13 mouse cellular contexts compared by ENCODE assay signal in genomic region chr7:25575870-25576269, GRCm38 (mm10). TPM values are rescaled to one million over a fixed set of nuclear protein-coding genes. Genes with fewer than 3 reads are reported as not detected.
A peak's percentile ranks its signal among the peaks of the same experiment; 100 is the strongest.
DNase-seq lines count a peak whose midpoint lies in the region; ATAC-seq and TF ChIP-seq lines count a peak whose summit lies in the region.
"Had no signal": no experiment of that assay in that cellular context is flagged by ENCODE, and none has a peak within 500 bp of the region (broad histone marks: within the 10 kb centered on the region; RNA-seq: fewer than 3 reads in every experiment).

No protein-coding gene starts in this region.

- ATAC-seq in embryonic facial prominence, embryonic 13.5 days (ENCODE audit: insufficient number of reproducible peaks, insufficient read depth, low FRiP score, low TSS enrichment, low read depth), result peak; percentile 79; the same call in 1 of the 2 replicates
- ATAC-seq in limb, embryonic 14.5 days (ENCODE audit: low FRiP score, low read depth), result no peak
- ATAC-seq: forebrain, postnatal 0 days had no signal

- no peak for TF ChIP-seq CTCF in spleen, adult 2 months (IDR thresholded peaks at IDR 0.05; ENCODE audit: extremely low read depth, insufficient read depth, insufficient read length, insufficient replicate concordance)

- H3K27me3 ChIP-seq in spleen, adult 2 months (ENCODE audit: control insufficient read depth, insufficient read depth, low read length), result no peaks in the 10 kb centered on the region
- H3K27me3 ChIP-seq in embryonic facial prominence, embryonic 13.5 days, result peaks cover 6% of the 10 kb centered on the region
- H3K27me3 ChIP-seq in limb, embryonic 14.5 days (ENCODE audit: control insufficient read depth, insufficient read depth, low read length), result no peaks in the 10 kb centered on the region
- H3K27me3 ChIP-seq: heart, embryonic 15.5 days had no signal

- no peak overlapping the region for H3K9ac ChIP-seq in embryonic facial prominence, embryonic 13.5 days
- H3K9ac ChIP-seq in limb, embryonic 14.5 days (ENCODE audit: low read depth, low read length, severe bottlenecking), result no peak overlapping the region
- H3K9ac ChIP-seq: forebrain, postnatal 0 days; heart, embryonic 15.5 days had no signal

- TF ChIP-seq POLR2A in spleen, adult 2 months (IDR thresholded peaks at IDR 0.05; ENCODE audit: low read depth, low read length), result no peak
- TF ChIP-seq POLR2A in limb, embryonic 14.5 days (IDR thresholded peaks at IDR 0.05; ENCODE audit: borderline replicate concordance, extremely low read depth, insufficient read depth, insufficient read length), result no peak

- H3K36me3 ChIP-seq in spleen, adult 2 months (ENCODE audit: control insufficient read depth, insufficient read depth, low read length), result no peaks in the 10 kb centered on the region
- H3K36me3 ChIP-seq in embryonic facial prominence, embryonic 13.5 days, result no peaks in the 10 kb centered on the region
- no peaks in the 10 kb centered on the region for H3K36me3 ChIP-seq in limb, embryonic 14.5 days (ENCODE audit: control insufficient read depth, insufficient read depth, low read length)
- H3K36me3 ChIP-seq: heart, embryonic 15.5 days had no signal

- no peak for DNase-seq in spleen, adult 2 months (ENCODE audit: low read depth in 1 of 2, low spot score in 2 of 2)
- no peak for DNase-seq in spleen, adult 12 weeks (ENCODE audit: low spot score)
- peak; percentile 28 for DNase-seq in limb, embryonic 14.5 days (ENCODE audit: low spot score)
- peak; percentile 40 to 55 for DNase-seq in thymus, postnatal 36 days
- DNase-seq in liver, result no peak
- DNase-seq in gastrocnemius, postnatal 10 days, result no peak
- DNase-seq: cerebellum, postnatal 25 days; forebrain, postnatal 0 days; layer of hippocampus, adult 9-11 months; right cerebral cortex, postnatal 25 days had no signal

- H3K9me3 ChIP-seq in embryonic facial prominence, embryonic 13.5 days, result no peaks in the 10 kb centered on the region
- H3K9me3 ChIP-seq in limb, embryonic 14.5 days (ENCODE audit: control insufficient read depth, low read length), result no peaks in the 10 kb centered on the region
- H3K9me3 ChIP-seq: heart, embryonic 15.5 days had no signal

- peaks cover 24% of the 10 kb centered on the region; the same call in 1 of the 2 replicates for H3K4me1 ChIP-seq in spleen, adult 2 months (ENCODE audit: control insufficient read depth, insufficient read depth, insufficient read length)
- H3K4me1 ChIP-seq in embryonic facial prominence, embryonic 13.5 days, result 0 out of 2 replicates have a peak, but pooled peaks cover 5% of the 10 kb centered on the region
- H3K4me1 ChIP-seq in limb, embryonic 14.5 days (ENCODE audit: control insufficient read depth, insufficient read depth, low read length), result no peaks in the 10 kb centered on the region
- H3K4me1 ChIP-seq: heart, embryonic 15.5 days had no signal

- H3K4me2 ChIP-seq in embryonic facial prominence, embryonic 13.5 days, result no peak overlapping the region
- no peak overlapping the region for H3K4me2 ChIP-seq in limb, embryonic 14.5 days (replicated peaks; ENCODE audit: low read depth, low read length, severe bottlenecking)
- H3K4me2 ChIP-seq: heart, embryonic 15.5 days had no signal

- H3K4me3 ChIP-seq in spleen, adult 2 months (ENCODE audit: extremely low read depth, insufficient read depth, insufficient read length), result no peak overlapping the region
- H3K4me3 ChIP-seq in embryonic facial prominence, embryonic 13.5 days, result no peak overlapping the region
- no peak overlapping the region for H3K4me3 ChIP-seq in limb, embryonic 14.5 days (replicated peaks; ENCODE audit: low read length)
- H3K4me3 ChIP-seq: heart, embryonic 15.5 days had no signal

- WGBS in spleen, adult 2 months, result 56% methylated on average over 8 of the region's 8 CpGs
- 13% methylated on average over 8 of the region's 8 CpGs for WGBS in embryonic facial prominence, embryonic 13.5 days
- WGBS in limb, embryonic 14.5 days, result 14% methylated on average over 8 of the region's 8 CpGs

- peak overlapping the region; percentile 96 for H3K27ac ChIP-seq in spleen, adult 2 months (ENCODE audit: insufficient read depth, low read length)
- H3K27ac ChIP-seq in embryonic facial prominence, embryonic 13.5 days, result peak overlapping the region; percentile 80
- H3K27ac ChIP-seq in limb, embryonic 14.5 days (replicated peaks; ENCODE audit: low read depth, low read length), result no peak overlapping the region
- H3K27ac ChIP-seq: heart, embryonic 15.5 days had no signal

RNA-seq across cellular contexts. Expression of gene Ceacam2, which starts 36.2 kb away (rescaled TPM):
- polyA plus RNA-seq in spleen, adult 2 months (2012; rRNA removed), result 0.45 and 0.67 TPM in 2 replicates
- 0.15 TPM in 1 of 2 replicates, not detected in the other for polyA plus RNA-seq in embryonic facial prominence, embryonic 13.5 days (2015; fragmentation: Nextera tagmentation; extraction: Ambion mirVana)
- polyA plus RNA-seq in limb, embryonic 14.5 days (2012; rRNA removed), result 0.03 TPM in 1 of 2 replicates, not detected in the other
- not detected in 2 replicates for polyA plus RNA-seq in limb, embryonic 14.5 days (2014; fragmentation: Nextera tagmentation; extraction: Ambion mirVana)
- under 1 TPM; 0.35 to 0.75 TPM for total RNA-seq in gastrocnemius, postnatal 10 days (2021)
- total RNA-seq: forebrain, postnatal 0 days had no signal
- polyA plus RNA-seq: forebrain, postnatal 0 days; heart, embryonic 15.5 days; liver, embryonic 16.5 days had no signal

RNA-seq across cellular contexts. Expression of gene Erich4, which starts 39.8 kb away (rescaled TPM):
- polyA plus RNA-seq in spleen, adult 2 months (2012; rRNA removed), result not detected in 2 replicates
- polyA plus RNA-seq in embryonic facial prominence, embryonic 13.5 days (2015; fragmentation: Nextera tagmentation; extraction: Ambion mirVana), result not detected in 2 replicates
- polyA plus RNA-seq in limb, embryonic 14.5 days (2012; rRNA removed), result not detected in 2 replicates
- not detected in 2 replicates for polyA plus RNA-seq in limb, embryonic 14.5 days (2014; fragmentation: Nextera tagmentation; extraction: Ambion mirVana)
- total RNA-seq in gastrocnemius, postnatal 10 days (2021), result not detected
- total RNA-seq: forebrain, postnatal 0 days had no signal
- polyA plus RNA-seq: forebrain, postnatal 0 days; heart, embryonic 15.5 days had no signal

RNA-seq across cellular contexts. Expression of gene Dmac2, which starts 43.3 kb away (rescaled TPM):
- 74.7 and 91.3 TPM in 2 replicates for polyA plus RNA-seq in spleen, adult 2 months (2012; rRNA removed)
- 36.3 and 37.9 TPM in 2 replicates for polyA plus RNA-seq in embryonic facial prominence, embryonic 13.5 days (2015; fragmentation: Nextera tagmentation; extraction: Ambion mirVana)
- 39.7 and 47.9 TPM in 2 replicates for polyA plus RNA-seq in limb, embryonic 14.5 days (2012; rRNA removed)
- 32.7 and 34.0 TPM in 2 replicates for polyA plus RNA-seq in limb, embryonic 14.5 days (2014; fragmentation: Nextera tagmentation; extraction: Ambion mirVana)
- total RNA-seq in gastrocnemius, postnatal 10 days (2021), result 10 to 100 TPM; 24.8 to 24.9 TPM

RNA-seq across cellular contexts. Expression of gene B3gnt8, which starts 50.6 kb away (rescaled TPM):
- polyA plus RNA-seq in spleen, adult 2 months (2012; rRNA removed), result 54.8 and 71.5 TPM in 2 replicates
- polyA plus RNA-seq in embryonic facial prominence, embryonic 13.5 days (2015; fragmentation: Nextera tagmentation; extraction: Ambion mirVana), result 5.9 and 8.3 TPM in 2 replicates
- 6.2 and 7.3 TPM in 2 replicates for polyA plus RNA-seq in limb, embryonic 14.5 days (2012; rRNA removed)
- polyA plus RNA-seq in limb, embryonic 14.5 days (2014; fragmentation: Nextera tagmentation; extraction: Ambion mirVana), result 3.4 and 5.1 TPM in 2 replicates
- 1 to 10 TPM; 1.9 to 2.5 TPM for total RNA-seq in gastrocnemius, postnatal 10 days (2021)

Comparison
In these comparisons a context has a peak if more than half of its experiments do, and no peak if none do; other contexts are left out.
1. DNase-seq: peak in limb, embryonic 14.5 days (single experiment) and thymus, postnatal 36 days (2 of 2); none in spleen, adult 2 months (0 of 2), spleen, adult 12 weeks (single experiment), liver (single experiment) and gastrocnemius, postnatal 10 days (single experiment).